Mouse (Mus musculus): ENCODE measurements around the gene Dda1.
A peak's percentile ranks its signal among the peaks of the same experiment; 100 is the strongest.

Gene Dda1

GRCm38 (mm10) chr8:71495039-71495438 is 26.0 kb downstream of the Dda1 start:
- DNase-seq (ENCODE audit: low read depth in 2 of 2, low spot score in 2 of 2), result peak; percentile 61 to 68

- no peak for DNase-seq (ENCODE audit: low read depth in 2 of 2, low spot score in 2 of 2)
Observed at GRCm38 (mm10) chr8:71495811-71496210, 26.8 kb downstream of the Dda1 start.

GRCm38 (mm10) chr8:71496481-71496880 is 27.5 kb downstream of the Dda1 start:
- no peak for DNase-seq (ENCODE audit: low read depth in 2 of 2, low spot score in 2 of 2)

GRCm38 (mm10) chr8:71497077-71497645 is 28.2 kb downstream of the Dda1 start:
- DNase-seq (ENCODE audit: low read depth in 2 of 2, low spot score in 2 of 2), result no peak

GRCm38 (mm10) chr8:71497881-71498501 is 29.0 kb downstream of the Dda1 start:
- DNase-seq (ENCODE audit: low read depth in 2 of 2, low spot score in 2 of 2), result no peak

GRCm38 (mm10) chr8:71498816-71499690 is 30.1 kb downstream of the Dda1 start:
- no peak for DNase-seq (ENCODE audit: low read depth in 2 of 2, low spot score in 2 of 2)

GRCm38 (mm10) chr8:71504349-71504748 is 35.4 kb downstream of the Dda1 start:
- no peak for DNase-seq (ENCODE audit: low read depth in 2 of 2, low spot score in 2 of 2)

GRCm38 (mm10) chr8:71505326-71505725 is 36.3 kb downstream of the Dda1 start:
- DNase-seq (ENCODE audit: low read depth in 2 of 2, low spot score in 2 of 2), result no peak

- no peak for DNase-seq (ENCODE audit: low read depth in 2 of 2, low spot score in 2 of 2)
Observed at GRCm38 (mm10) chr8:71505979-71506378, 37.0 kb downstream of the Dda1 start.

- DNase-seq (ENCODE audit: low read depth in 2 of 2, low spot score in 2 of 2), result no peak
Observed at GRCm38 (mm10) chr8:71507589-71508104, 38.6 kb downstream of the Dda1 start.

GRCm38 (mm10) chr8:71509316-71509715 is 40.3 kb downstream of the Dda1 start:
- no peak for DNase-seq (ENCODE audit: low read depth in 2 of 2, low spot score in 2 of 2)

GRCm38 (mm10) chr8:71511644-71512043 is 42.6 kb downstream of the Dda1 start, which contains the start of gene Plvap:
TSS of gene Plvap (minus strand) at chr8:71511752.
- no peak for DNase-seq (ENCODE audit: low read depth in 2 of 2, low spot score in 2 of 2)

- no peak for DNase-seq (ENCODE audit: low read depth in 2 of 2, low spot score in 2 of 2)
Observed at GRCm38 (mm10) chr8:71513018-71513754, 44.2 kb downstream of the Dda1 start.

- no peak for DNase-seq (ENCODE audit: low read depth in 2 of 2, low spot score in 2 of 2)
Observed at GRCm38 (mm10) chr8:71515043-71515442, 46.0 kb downstream of the Dda1 start.

- DNase-seq (ENCODE audit: low read depth in 2 of 2, low spot score in 2 of 2), result no peak
Observed at GRCm38 (mm10) chr8:71516786-71517185, 47.8 kb downstream of the Dda1 start.

GRCm38 (mm10) chr8:71519037-71519825 is 50.2 kb downstream of the Dda1 start:
- peak in 1 of 2 experiments; percentile 62 for DNase-seq (ENCODE audit: low read depth in 2 of 2, low spot score in 2 of 2)

- peak; percentile 90 to 95 for DNase-seq (ENCODE audit: low read depth in 2 of 2, low spot score in 2 of 2)
Observed at GRCm38 (mm10) chr8:71521634-71522033, 52.6 kb downstream of the Dda1 start.

GRCm38 (mm10) chr8:71525226-71526050 is 56.4 kb downstream of the Dda1 start, which contains the start of gene Ccdc194:
TSS of gene Ccdc194 (minus strand) at chr8:71525711.
- no peak for DNase-seq (ENCODE audit: low read depth in 2 of 2, low spot score in 2 of 2)

All from CD8-positive naive resting alpha-beta T cell, adult 2 months (primary cell).